Mouse (Mus musculus): ENCODE results near the gene St7. TPM values are rescaled to one million over a fixed set of nuclear protein-coding genes. Genes with fewer than 3 reads are reported as not detected.

Gene St7
- total RNA-seq, 4 experiments from 2014 or later: 27.5 to 41.4 (median 34.8) TPM

GRCm38 (mm10) chr6:17814074-17814649 is 121.4 kb downstream of the St7 start:
- no peak for DNase-seq (ENCODE audit: low spot score in 2 of 2)

GRCm38 (mm10) chr6:17816865-17817435 is 124.2 kb downstream of the St7 start:
- no peak for DNase-seq (ENCODE audit: low spot score in 2 of 2)

- DNase-seq (ENCODE audit: low spot score in 2 of 2): no peak
These were observed 130.9 kb downstream of the St7 start for GRCm38 (mm10) chr6:17823614-17824013.

- no peak for DNase-seq (ENCODE audit: low spot score in 2 of 2)
These were observed 132.0 kb downstream of the St7 start for GRCm38 (mm10) chr6:17824735-17825134.

GRCm38 (mm10) chr6:17828382-17828781 is 135.6 kb downstream of the St7 start:
- no peak for DNase-seq (ENCODE audit: low spot score in 2 of 2)

GRCm38 (mm10) chr6:17829981-17830380 is 137.2 kb downstream of the St7 start:
- no peak for DNase-seq (ENCODE audit: low spot score in 2 of 2)

- peak in 1 of 2 experiments; percentile 36 for DNase-seq (ENCODE audit: low spot score in 2 of 2)
These were observed 141.8 kb downstream of the St7 start for GRCm38 (mm10) chr6:17834493-17834892.

GRCm38 (mm10) chr6:17835693-17836092 is 143.0 kb downstream of the St7 start:
- DNase-seq (ENCODE audit: low spot score in 2 of 2): no peak

- no peak for DNase-seq (ENCODE audit: low spot score in 2 of 2)
These were observed 144.9 kb downstream of the St7 start for GRCm38 (mm10) chr6:17837676-17838075.

GRCm38 (mm10) chr6:17840431-17840830 is 147.7 kb downstream of the St7 start:
- DNase-seq (ENCODE audit: low spot score in 2 of 2): peak in 1 of 2 experiments; percentile 24

- no peak for DNase-seq (ENCODE audit: low spot score in 2 of 2)
These were observed 150.0 kb downstream of the St7 start for GRCm38 (mm10) chr6:17842759-17843158.

- DNase-seq (ENCODE audit: low spot score in 2 of 2): no peak
These were observed 158.6 kb downstream of the St7 start for GRCm38 (mm10) chr6:17851316-17851715.

GRCm38 (mm10) chr6:17853587-17854274 is 161.0 kb downstream of the St7 start:
- no peak for DNase-seq (ENCODE audit: low spot score in 2 of 2)

- DNase-seq (ENCODE audit: low spot score in 2 of 2): no peak
These were observed 162.9 kb downstream of the St7 start for GRCm38 (mm10) chr6:17855616-17856015.

GRCm38 (mm10) chr6:17859564-17859963 is 166.8 kb downstream of the St7 start:
- no peak for DNase-seq (ENCODE audit: low spot score in 2 of 2)

GRCm38 (mm10) chr6:17860463-17860862 is 167.7 kb downstream of the St7 start:
- no peak for DNase-seq (ENCODE audit: low spot score in 2 of 2)

GRCm38 (mm10) chr6:17867796-17868195 is 175.1 kb downstream of the St7 start:
- no peak for DNase-seq (ENCODE audit: low spot score in 2 of 2)

- DNase-seq (ENCODE audit: low spot score in 2 of 2): no peak
These were observed 179.2 kb downstream of the St7 start for GRCm38 (mm10) chr6:17871831-17872372.

- DNase-seq (ENCODE audit: low spot score in 2 of 2): no peak
These were observed 182.9 kb downstream of the St7 start for GRCm38 (mm10) chr6:17875606-17876005.

GRCm38 (mm10) chr6:17876023-17876613 is 183.4 kb downstream of the St7 start:
- DNase-seq (ENCODE audit: low spot score in 2 of 2): peak in 1 of 2 experiments; percentile 50

- DNase-seq (ENCODE audit: low spot score in 2 of 2): peak in 1 of 2 experiments; percentile 34
These were observed 184.0 kb downstream of the St7 start for GRCm38 (mm10) chr6:17876670-17877179.

GRCm38 (mm10) chr6:17882943-17883342 is 190.2 kb downstream of the St7 start:
- no peak for DNase-seq (ENCODE audit: low spot score in 2 of 2)

All from left cerebral cortex, adult 8-10 months (tissue).